Mouse (Mus musculus) liver, embryonic 14.5 days (tissue): ENCODE data around the gene Fxyd3. TPM values are rescaled to one million over a fixed set of nuclear protein-coding genes. Genes with fewer than 3 reads are reported as not detected.

ENCODE experiments used
- ATAC-seq: fragments of 200-750 bp; cut with Nextera tagmentation; 2 replicates; pipeline ENCODE4 v1.8.0; 2017; ENCODE audit warnings: moderate number of reproducible peaks, mild to moderate bottlenecking, moderate library complexity; ENCODE audit not compliant: insufficient read depth
- DNase-seq, 3 experiments: peaks; one replicate each; pipeline ENCODE4 v3.0.0-alpha.2; 2012 to 2013; ENCODE audit warnings: low read depth in 3 of 3, low spot score in 3 of 3
- H3K27ac ChIP-seq: fragments of 300-500 bp; sonication (generic); 2 replicates; pipeline ENCODE4 v1.5.1; 2014; ENCODE audit warnings: moderate library complexity, mild to moderate bottlenecking, control low read depth, inconsistent platforms
- H3K27me3 ChIP-seq: fragments of 300-500 bp; sonication (generic); 2 replicates; pipeline ENCODE4 v1.6.1; 2014; ENCODE audit warnings: mild to moderate bottlenecking, low read length, moderate library complexity; ENCODE audit not compliant: control insufficient read depth, insufficient read depth
- H3K36me3 ChIP-seq: fragments of 300-500 bp; sonication (generic); replicated peaks from 2 replicates; pipeline ENCODE4 v1.6.1; 2014; ENCODE audit warnings: low read depth; ENCODE audit not compliant: control insufficient read depth, insufficient read depth
- H3K4me1 ChIP-seq, 2 experiments: fragments of 200-500 bp in 1 of 2; fragments of 300-500 bp in 1 of 2; sonication (generic) in 1 of 2; replicated peaks; 2 replicates each; pipeline ENCODE4 v1.6.1; 2012 to 2014; ENCODE audit warnings: antibody characterized with exemption in 1 of 2, inconsistent platforms in 1 of 2, low read length in 1 of 2; ENCODE audit not compliant: control insufficient read depth in 2 of 2, insufficient read depth in 2 of 2
- H3K4me2 ChIP-seq: fragments of 300-500 bp; sonication (generic); 2 replicates; pipeline ENCODE4 v1.6.1; 2014; ENCODE audit warnings: low read depth, mild to moderate bottlenecking, control low read depth, moderate library complexity
- H3K4me3 ChIP-seq, 2 experiments: fragments of 200-500 bp in 1 of 2; fragments of 300-500 bp in 1 of 2; sonication (generic) in 1 of 2; 2 replicates each; pipeline ENCODE4 v1.5.1; 2012 to 2014; ENCODE audit warnings: low read depth in 2 of 2, low read length in 2 of 2, mild to moderate bottlenecking in 2 of 2, control low read depth in 1 of 2, inconsistent platforms in 1 of 2, moderate library complexity in 1 of 2; ENCODE audit not compliant: insufficient read depth in 1 of 2
- H3K9ac ChIP-seq: fragments of 300-500 bp; sonication (generic); replicated peaks from 2 replicates; pipeline ENCODE4 v1.6.1; 2014; ENCODE audit warnings: mild to moderate bottlenecking, control low read depth, moderate library complexity
- H3K9me3 ChIP-seq: fragments of 300-500 bp; sonication (generic); 2 replicates; pipeline ENCODE4 v1.6.1; 2016; ENCODE audit warnings: low read length, mixed read lengths; ENCODE audit not compliant: control insufficient read depth
- CTCF ChIP-seq: IDR thresholded peaks from 2 replicates; pipeline ENCODE4 v1.5.1; 2016; ENCODE audit warnings: antibody characterized with exemption, low read depth, control low read depth
- EP300 ChIP-seq: IDR thresholded peaks from 2 replicates; pipeline ENCODE4 v1.6.1; 2016; ENCODE audit warnings: antibody characterized with exemption, low read depth
- whole genome bisulfite sequencing: fragments of 180-500 bp; shearing (Covaris S2); extraction: QIAGEN DNeasy Blood & Tissue Kit; methylation state at CpG from one replicate; pipeline ENCODE4 v1.1.7; 2014; ENCODE audit not compliant: insufficient replicate concordance; 5-methylcytosine and 5-hydroxymethylcytosine counted together
- polyA plus RNA-seq, 2 experiments: library from polyadenylated mRNA; depleted of rRNA in 1 of 2; stranded (reverse) in 1 of 2; unstranded in 1 of 2; fragments of >200 nt; fragmentation: Nextera tagmentation in 1 of 2; extraction: Ambion mirVana in 1 of 2; gene quantifications; 2 replicates each; pipeline versions ENCODE4 v1.2.1 to v1.2.3; 2012 to 2014

Gene Fxyd3
- polyA plus RNA-seq, 2 experiments, result 0.54 to 0.86 TPM

DNA sequence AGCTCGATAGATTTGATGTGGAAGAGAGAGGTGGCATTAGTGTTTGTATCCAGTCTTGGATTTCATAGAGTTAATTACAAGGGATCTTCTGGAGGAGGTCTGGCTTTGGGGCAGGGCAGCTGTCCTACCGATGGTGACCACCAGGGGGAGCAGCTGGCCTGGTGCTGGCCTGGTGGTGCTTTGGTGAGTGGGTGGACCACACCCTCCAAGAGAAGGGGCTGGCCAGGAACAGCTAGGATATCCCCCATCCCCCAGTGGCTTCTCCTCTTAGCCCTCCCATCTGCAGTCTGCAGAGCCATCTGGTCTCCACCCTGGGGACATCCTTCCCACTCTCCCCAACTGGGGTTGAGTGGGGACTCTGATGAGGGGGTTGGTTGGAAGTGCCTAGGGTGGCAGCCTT is 17.4 kb downstream of the Fxyd3 start, which contains the start of gene Lgi4:
Gene Lgi4, plus strand, starts transcription at position 235 of the 400 bp plus-strand sequence.
- Histone ChIP-seq H3K9ac (no peak within 1 kb of the TSS), H3K9me3 (no peaks in the 10 kb centered on the region), H3K36me3 (no peaks in the 10 kb centered on the region), H3K4me2 (no peak within 1 kb of the TSS), H3K4me3 (no peak within 1 kb of the TSS), H3K27me3 (no peaks in the 10 kb centered on the region), H3K4me1 (peaks cover 0 to 7% of the 10 kb centered on the region in 2 experiments; a peak in 1 of 4 replicates), H3K27ac (no peak within 1 kb of the TSS)
- ATAC-seq, result 0 out of 2 replicates have a peak, but pooled peaks have one; percentile 8
- TF ChIP-seq EP300 (no peak), CTCF (peak; percentile 97)
- 0% methylated on average over 2 of the region's 2 CpGs for WGBS
- DNase-seq, result no peak

DNA sequence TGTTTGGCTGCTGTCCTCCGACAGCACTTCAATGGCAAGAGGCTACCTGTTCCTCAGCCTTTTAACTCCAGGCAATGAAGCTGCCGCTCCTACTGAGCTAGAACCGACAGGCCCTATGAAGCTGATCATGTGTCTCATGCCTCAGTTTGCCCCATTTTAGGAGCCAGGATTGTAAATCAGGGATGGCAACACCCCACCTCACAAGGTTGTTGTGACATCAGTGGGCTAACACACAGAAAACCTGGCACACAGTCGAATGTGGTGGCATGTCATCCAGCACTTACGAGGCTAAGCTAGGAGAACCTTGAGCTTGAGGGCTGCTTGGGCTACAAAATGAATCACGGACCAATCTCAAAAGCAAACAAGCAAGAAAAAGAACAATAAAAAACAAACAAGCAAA is 18.3 kb downstream of the Fxyd3 start:
- H3K27ac ChIP-seq, result no peak overlapping the region
- H3K4me2 ChIP-seq, result no peak overlapping the region
- no peak for DNase-seq
- no peaks in the 10 kb centered on the region for H3K9me3 ChIP-seq
- no peak for TF ChIP-seq EP300
- no peak for TF ChIP-seq CTCF
- H3K4me3 ChIP-seq, result no peak overlapping the region
- peaks cover 2% of the 10 kb centered on the region for H3K27me3 ChIP-seq
- no peak overlapping the region for H3K9ac ChIP-seq
- no peak for ATAC-seq
- H3K36me3 ChIP-seq, result no peaks in the 10 kb centered on the region
- WGBS, result 62% methylated on average over 6 of the region's 6 CpGs
- peaks cover 0 to 7% of the 10 kb centered on the region in 2 experiments; a peak in 1 of 4 replicates for H3K4me1 ChIP-seq

DNA sequence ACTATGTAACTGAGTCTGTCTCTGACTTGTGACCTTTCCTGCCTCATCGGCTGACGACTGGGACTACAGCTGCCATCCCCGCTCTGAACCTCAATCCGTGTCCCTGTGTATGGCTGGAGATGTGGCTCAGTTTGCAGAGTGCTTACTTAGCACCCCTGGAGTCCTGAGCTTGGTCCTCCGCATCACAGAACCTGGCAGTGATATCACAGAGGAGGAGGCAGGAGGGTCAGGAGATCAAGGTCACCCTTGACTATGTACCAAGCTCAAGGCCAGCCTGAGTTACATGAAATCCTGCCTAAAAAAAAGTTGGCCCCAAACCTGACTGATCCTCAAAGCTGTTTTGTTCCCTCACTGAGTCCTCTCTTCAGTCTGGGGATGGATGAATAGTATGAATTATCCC is 18.8 kb downstream of the Fxyd3 start:
- Histone ChIP-seq H3K9me3 (no peaks in the 10 kb centered on the region), H3K4me2 (no peak overlapping the region), H3K4me3 (no peak overlapping the region), H3K27ac (no peak overlapping the region), H3K4me1 (peaks cover 0 to 7% of the 10 kb centered on the region in 2 experiments; a peak in 1 of 4 replicates), H3K27me3 (peaks cover 6% of the 10 kb centered on the region), H3K9ac (no peak overlapping the region), H3K36me3 (no peaks in the 10 kb centered on the region)
- WGBS, result 50% methylated on average over 5 of the region's 5 CpGs
- DNase-seq (no peak), ATAC-seq (no peak)
- no peak for TF ChIP-seq EP300
- TF ChIP-seq CTCF, result no peak

DNA sequence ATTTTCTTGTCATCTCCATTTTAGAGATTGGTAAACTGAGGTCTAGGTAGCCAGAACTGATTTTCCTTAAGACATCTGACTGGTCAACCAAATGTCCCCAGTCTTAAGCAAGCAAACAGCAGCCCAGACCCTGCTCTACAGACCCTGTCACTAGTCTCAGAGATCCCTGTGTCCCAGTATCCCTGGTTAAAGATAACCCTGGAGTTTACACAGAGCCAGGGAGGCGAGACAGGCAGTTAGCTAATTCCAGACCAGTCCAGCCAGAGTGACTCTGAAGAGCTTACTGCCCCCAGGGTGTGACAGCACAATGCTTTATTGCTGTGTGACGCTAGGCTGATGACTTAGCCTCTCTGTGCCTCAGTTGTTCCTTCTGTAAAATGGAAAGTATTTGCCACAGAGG is 19.4 kb downstream of the Fxyd3 start, which contains the start of gene Fxyd1:
Gene Fxyd1, minus strand, starts transcription at position 129 of the 400 bp plus-strand sequence.
- DNase-seq, result no peak
- no peaks in the 10 kb centered on the region for H3K36me3 ChIP-seq
- no peaks in the 10 kb centered on the region for H3K9me3 ChIP-seq
- H3K4me1 ChIP-seq, result peaks cover 0 to 7% of the 10 kb centered on the region in 2 experiments; a peak in 1 of 4 replicates
- ATAC-seq, result no peak
- H3K4me2 ChIP-seq, result no peak within 1 kb of the TSS
- TF ChIP-seq EP300, result no peak
- no peak for TF ChIP-seq CTCF
- H3K4me3 ChIP-seq, result no peak within 1 kb of the TSS
- H3K27ac ChIP-seq, result no peak within 1 kb of the TSS
- 53% methylated on average over 2 of the region's 2 CpGs for WGBS
- H3K27me3 ChIP-seq, result peaks cover 12% of the 10 kb centered on the region
- no peak within 1 kb of the TSS for H3K9ac ChIP-seq

DNA sequence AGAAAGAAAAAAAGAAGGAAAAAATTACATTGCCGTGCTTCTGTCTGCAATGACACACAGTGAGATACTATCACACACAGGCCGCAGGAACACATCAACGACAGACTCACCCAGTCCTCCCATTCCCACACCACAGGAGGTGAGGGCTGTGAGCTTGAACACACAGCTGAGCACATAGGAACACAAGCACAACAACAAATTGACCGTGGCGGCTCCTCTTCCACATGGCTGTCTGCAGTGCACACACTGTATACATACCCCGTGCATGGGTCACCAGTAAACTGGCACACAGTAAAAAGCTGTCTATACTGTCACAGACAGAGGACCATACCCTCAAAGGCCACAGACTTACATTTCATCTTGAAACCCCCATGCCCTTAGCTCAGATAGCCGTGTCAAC is 20.1 kb downstream of the Fxyd3 start:
- Histone ChIP-seq H3K36me3 (no peaks in the 10 kb centered on the region), H3K4me3 (no peak overlapping the region), H3K27ac (no peak overlapping the region), H3K4me1 (peaks cover 0 to 7% of the 10 kb centered on the region in 2 experiments; a peak in 1 of 4 replicates), H3K9ac (no peak overlapping the region), H3K4me2 (no peak overlapping the region), H3K27me3 (peaks cover 19% of the 10 kb centered on the region), H3K9me3 (no peaks in the 10 kb centered on the region)
- DNase-seq (no peak), ATAC-seq (no peak)
- no peak for TF ChIP-seq CTCF
- no peak for TF ChIP-seq EP300
- 52% methylated on average over 7 of the region's 7 CpGs for WGBS
